Mouse (Mus musculus): ENCODE results near the gene Sned1. TPM values are rescaled to one million over a fixed set of nuclear protein-coding genes. Genes with fewer than 3 reads are reported as not detected.
A peak's percentile ranks its signal among the peaks of the same experiment; 100 is the strongest.
"Not testable (repeated sequence)": the region's sequence is repeated elsewhere in the genome, so short reads cannot be mapped to it uniquely, and the experiment has no call there.

Sned1 gene
- 6.3 and 7.1 TPM in 2 replicates for polyA plus RNA-seq (2012; rRNA removed)

DNA sequence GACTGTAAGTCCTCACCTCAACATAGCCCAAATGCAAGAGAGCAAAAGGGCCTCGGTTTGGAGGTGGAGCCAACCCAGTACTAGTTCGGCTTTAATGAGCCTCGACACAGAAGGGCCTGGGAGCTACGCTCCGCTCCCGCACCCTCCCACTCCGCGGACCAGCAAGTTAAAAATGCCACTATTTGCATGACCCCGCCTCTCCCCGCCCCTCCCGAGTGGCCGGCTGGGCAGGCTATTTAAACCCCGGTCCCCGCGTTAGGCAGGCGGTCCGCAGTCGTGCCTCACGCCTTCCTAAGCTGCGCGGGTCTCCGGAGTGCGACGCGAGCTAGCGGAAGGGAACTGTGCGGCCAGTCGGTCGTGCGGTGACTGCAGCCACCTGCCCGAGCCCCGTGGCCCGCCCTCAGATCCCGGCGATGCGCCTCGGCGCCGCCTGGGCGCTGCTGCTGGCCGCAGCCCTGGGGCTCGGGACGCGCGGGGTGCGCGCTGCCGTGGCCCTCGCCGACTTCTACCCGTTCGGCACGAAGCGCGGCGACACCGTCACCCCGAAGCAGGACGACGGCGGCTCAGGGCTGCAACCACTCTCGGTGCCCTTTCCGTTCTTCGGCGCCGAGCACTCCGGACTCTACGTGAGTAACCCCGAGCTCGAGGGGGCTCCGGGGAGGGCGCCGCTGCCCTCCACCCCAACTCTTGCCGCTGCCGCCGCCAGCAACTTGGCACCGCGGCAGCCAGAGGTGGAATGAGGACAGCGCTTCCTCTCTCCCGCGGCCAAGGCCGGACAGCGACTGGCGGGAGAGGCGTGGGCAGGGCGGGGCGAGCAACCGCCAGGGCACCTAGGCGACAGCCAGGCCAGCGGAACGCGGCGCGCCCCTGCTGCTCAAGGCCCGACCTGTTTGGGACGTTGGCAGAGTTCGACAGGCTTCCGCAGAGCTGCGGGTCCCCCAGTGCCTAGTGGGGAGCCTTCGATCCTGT, at the start of gene Sned1:
TSS of gene Sned1 (plus strand) at position 266 of the 969 bp plus-strand sequence.
- Histone ChIP-seq H3K4me3 (ENCODE audit: insufficient read depth, low read length) (peak within 1 kb of the TSS; percentile 35), H3K27ac (ENCODE audit: insufficient read depth, low read length) (peak within 1 kb of the TSS; percentile 30; the same call in 1 of the 2 replicates), H3K4me1 (ENCODE audit: control insufficient read depth, insufficient read depth, low read length) (no peaks in the 10 kb centered on the region)
- no peak for TF ChIP-seq CTCF (IDR thresholded peaks at IDR 0.05; ENCODE audit: extremely low read depth, insufficient read depth, low read length)
- peak; percentile 78 for TF ChIP-seq POLR2A (IDR thresholded peaks at IDR 0.05; ENCODE audit: extremely low read depth, insufficient read depth, low read length)

- no peaks in the 10 kb centered on the region for H3K4me1 ChIP-seq (ENCODE audit: control insufficient read depth, insufficient read depth, low read length)
- H3K27ac ChIP-seq (ENCODE audit: insufficient read depth, low read length): no peak overlapping the region
- no peak overlapping the region for H3K4me3 ChIP-seq (ENCODE audit: insufficient read depth, low read length)
- TF ChIP-seq POLR2A (IDR thresholded peaks at IDR 0.05; ENCODE audit: extremely low read depth, insufficient read depth, low read length) (no peak), CTCF (IDR thresholded peaks at IDR 0.05; ENCODE audit: extremely low read depth, insufficient read depth, low read length) (no peak)
Measured at GRCm38 (mm10) chr1:93190726-93191305, 44.8 kb upstream of the Sned1 start.

DNA sequence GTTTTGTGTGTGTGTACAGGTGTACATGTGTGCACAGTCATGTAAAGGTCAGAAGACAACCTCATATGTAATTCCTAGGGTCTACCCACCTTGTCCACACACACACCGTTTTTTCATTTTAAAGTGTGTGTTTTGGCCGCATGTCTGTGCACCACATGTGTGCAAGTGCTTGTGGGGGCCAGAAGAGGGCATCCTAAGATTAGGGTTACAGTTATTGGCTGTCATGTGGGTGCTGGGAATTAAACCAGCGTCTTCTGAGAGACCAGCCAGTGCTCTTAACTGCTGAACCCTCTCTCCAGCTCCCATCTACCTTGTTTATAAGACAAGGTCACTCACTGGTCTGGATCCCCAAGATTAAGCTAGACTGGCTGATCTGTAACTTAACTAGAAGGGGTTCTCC, 40.7 kb upstream of the Sned1 start:
- H3K4me3 ChIP-seq (ENCODE audit: insufficient read depth, low read length): no peak overlapping the region
- TF ChIP-seq CTCF (IDR thresholded peaks at IDR 0.05; ENCODE audit: extremely low read depth, insufficient read depth, low read length) (no peak), POLR2A (IDR thresholded peaks at IDR 0.05; ENCODE audit: extremely low read depth, insufficient read depth, low read length) (no peak)

DNA sequence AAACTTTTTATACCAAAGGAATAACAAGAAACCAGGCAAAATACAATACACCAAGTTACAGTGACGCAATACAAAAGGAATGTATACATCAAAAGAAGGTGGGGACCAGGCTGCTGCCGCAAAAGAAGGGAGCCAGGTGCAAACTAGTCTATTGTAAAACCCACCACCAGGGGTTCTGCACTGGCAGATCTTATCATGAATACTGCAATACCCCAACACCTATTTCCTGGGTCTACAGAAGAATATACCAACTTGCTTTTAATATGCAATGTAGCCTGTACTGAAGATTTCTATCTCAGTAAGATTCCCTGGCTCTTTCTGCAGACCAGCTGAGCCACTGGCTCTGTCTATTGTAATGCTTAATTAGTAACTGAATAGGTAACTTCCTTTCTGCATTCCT, 38.2 kb upstream of the Sned1 start:
- not testable (repeated sequence) for H3K4me1 ChIP-seq (ENCODE audit: control insufficient read depth, insufficient read depth, low read length); H3K4me3 ChIP-seq (ENCODE audit: insufficient read depth, low read length); H3K27ac ChIP-seq (ENCODE audit: insufficient read depth, low read length)

More for the DNA sequence above, 40.7 kb upstream of the Sned1 start:
- Histone ChIP-seq H3K4me1 (ENCODE audit: control insufficient read depth, insufficient read depth, low read length) (no peaks in the 10 kb centered on the region), H3K27ac (ENCODE audit: insufficient read depth, low read length) (no peak overlapping the region)

GRCm38 (mm10) chr1:93197916-93198315, 37.7 kb upstream of the Sned1 start:
- Histone ChIP-seq H3K4me3 (ENCODE audit: insufficient read depth, low read length) (no peak overlapping the region), H3K27ac (ENCODE audit: insufficient read depth, low read length) (no peak overlapping the region), H3K4me1 (ENCODE audit: control insufficient read depth, insufficient read depth, low read length) (no peaks in the 10 kb centered on the region)
- TF ChIP-seq CTCF (IDR thresholded peaks at IDR 0.05; ENCODE audit: extremely low read depth, insufficient read depth, low read length): no peak
- TF ChIP-seq POLR2A (IDR thresholded peaks at IDR 0.05; ENCODE audit: extremely low read depth, insufficient read depth, low read length): no peak

GRCm38 (mm10) chr1:93206277-93206970, 29.2 kb upstream of the Sned1 start:
- Histone ChIP-seq H3K27ac (ENCODE audit: insufficient read depth, low read length) (no peak overlapping the region), H3K4me3 (ENCODE audit: insufficient read depth, low read length) (no peak overlapping the region), H3K4me1 (ENCODE audit: control insufficient read depth, insufficient read depth, low read length) (no peaks in the 10 kb centered on the region)
- TF ChIP-seq POLR2A (IDR thresholded peaks at IDR 0.05; ENCODE audit: extremely low read depth, insufficient read depth, low read length) (no peak), CTCF (IDR thresholded peaks at IDR 0.05; ENCODE audit: extremely low read depth, insufficient read depth, low read length) (0 out of 2 replicates have a peak, but pooled peaks have one; percentile 9)

- no peak for TF ChIP-seq CTCF (IDR thresholded peaks at IDR 0.05; ENCODE audit: extremely low read depth, insufficient read depth, low read length)
- no peak for TF ChIP-seq POLR2A (IDR thresholded peaks at IDR 0.05; ENCODE audit: extremely low read depth, insufficient read depth, low read length)
- Histone ChIP-seq H3K4me1 (ENCODE audit: control insufficient read depth, insufficient read depth, low read length) (no peaks in the 10 kb centered on the region), H3K27ac (ENCODE audit: insufficient read depth, low read length) (no peak overlapping the region), H3K4me3 (ENCODE audit: insufficient read depth, low read length) (no peak overlapping the region)
Measured at GRCm38 (mm10) chr1:93207536-93208064, 28.0 kb upstream of the Sned1 start.

DNA sequence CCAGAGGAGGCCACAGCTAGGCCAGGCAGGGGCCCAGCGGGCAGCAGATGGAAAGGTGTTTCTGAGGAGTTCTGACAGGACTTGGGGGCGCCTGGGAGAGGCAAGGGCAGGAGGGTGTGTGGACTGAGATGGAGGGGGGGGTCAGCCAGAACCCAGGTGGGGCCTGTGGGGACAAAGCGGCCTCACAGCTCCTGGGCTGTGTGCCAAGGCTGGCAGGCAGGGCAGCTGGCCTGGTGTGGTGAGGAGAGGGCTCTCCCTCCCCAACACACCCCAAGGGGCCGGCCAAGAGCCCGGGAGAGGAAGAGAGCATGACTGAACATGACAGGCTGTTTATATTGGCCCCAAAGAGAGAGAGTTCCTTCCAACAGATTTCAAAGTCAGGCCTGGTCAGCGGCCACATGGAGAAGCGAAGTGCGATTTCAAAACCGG, 25.4 kb upstream of the Sned1 start:
- H3K4me1 ChIP-seq (ENCODE audit: control insufficient read depth, insufficient read depth, low read length): no peaks in the 10 kb centered on the region
- 0 out of 2 replicates have a peak overlapping the region, but pooled peaks have one; percentile 33 for H3K27ac ChIP-seq (ENCODE audit: insufficient read depth, low read length)
- no peak for TF ChIP-seq CTCF (IDR thresholded peaks at IDR 0.05; ENCODE audit: extremely low read depth, insufficient read depth, low read length)
- TF ChIP-seq POLR2A (IDR thresholded peaks at IDR 0.05; ENCODE audit: extremely low read depth, insufficient read depth, low read length): no peak
- H3K4me3 ChIP-seq (ENCODE audit: insufficient read depth, low read length): no peak overlapping the region

- Histone ChIP-seq H3K27ac (ENCODE audit: insufficient read depth, low read length) (no peak overlapping the region), H3K4me3 (ENCODE audit: insufficient read depth, low read length) (no peak overlapping the region), H3K4me1 (ENCODE audit: control insufficient read depth, insufficient read depth, low read length) (no peaks in the 10 kb centered on the region)
- TF ChIP-seq POLR2A (IDR thresholded peaks at IDR 0.05; ENCODE audit: extremely low read depth, insufficient read depth, low read length) (no peak), CTCF (IDR thresholded peaks at IDR 0.05; ENCODE audit: extremely low read depth, insufficient read depth, low read length) (no peak)
Measured at GRCm38 (mm10) chr1:93211019-93211418, 24.6 kb upstream of the Sned1 start.

All from cortical plate, adult 2 months (tissue).